Mouse (Mus musculus): ENCODE measurements at regions not wholly inside any gene's neighbourhood (a gene's known extent, or its start where the extent isn't known, plus 50 kb on each side); places are given as distances from the start of the nearest gene placed in this dataset.

- no peak for TF ChIP-seq EP300 (IDR thresholded peaks at IDR 0.05; ENCODE audit: low read depth)
- no peak for TF ChIP-seq CTCF (IDR thresholded peaks at IDR 0.05; ENCODE audit: low read depth)
Observed at GRCm38 (mm10) chr5:119355471-119355870, 315.0 kb upstream of the Tbx3 start.
